Mouse (Mus musculus): ENCODE measurements at regions not wholly inside any gene's neighbourhood (a gene's known extent, or its start where the extent isn't known, plus 50 kb on each side); places are given as distances from the start of the nearest gene placed in this dataset.

DNA sequence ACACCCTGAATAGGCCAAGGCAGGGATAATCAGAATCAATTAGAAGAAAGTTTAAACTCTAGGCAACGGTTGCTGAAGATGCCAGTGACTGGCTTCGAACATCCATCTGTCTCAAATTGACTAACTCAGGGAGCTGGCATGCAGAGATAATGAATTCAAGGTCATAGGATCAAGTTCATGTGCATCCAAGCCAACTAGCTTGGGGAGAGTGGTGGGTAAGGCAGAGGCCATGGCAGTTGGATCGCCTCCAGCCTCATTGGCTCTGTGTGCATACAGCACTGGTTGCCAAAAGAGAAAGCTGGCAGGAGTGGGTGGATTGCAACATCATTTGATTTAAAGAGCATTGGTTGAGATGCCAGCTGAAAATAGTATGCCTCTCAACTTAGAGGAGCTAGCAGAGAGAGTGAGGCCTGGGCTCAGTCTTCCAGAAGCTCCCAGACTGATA, 1398.3 kb upstream of the Lrrc6 start:
- TF ChIP-seq CTCF (IDR thresholded peaks at IDR 0.05; ENCODE audit: low read depth, low read length) (no peak), POLR2A (IDR thresholded peaks at IDR 0.05; ENCODE audit: borderline replicate concordance, low read depth, low read length) (no peak)
